Mouse (Mus musculus): ENCODE measurements around the gene Acta2.

The Acta2 gene

DNA sequence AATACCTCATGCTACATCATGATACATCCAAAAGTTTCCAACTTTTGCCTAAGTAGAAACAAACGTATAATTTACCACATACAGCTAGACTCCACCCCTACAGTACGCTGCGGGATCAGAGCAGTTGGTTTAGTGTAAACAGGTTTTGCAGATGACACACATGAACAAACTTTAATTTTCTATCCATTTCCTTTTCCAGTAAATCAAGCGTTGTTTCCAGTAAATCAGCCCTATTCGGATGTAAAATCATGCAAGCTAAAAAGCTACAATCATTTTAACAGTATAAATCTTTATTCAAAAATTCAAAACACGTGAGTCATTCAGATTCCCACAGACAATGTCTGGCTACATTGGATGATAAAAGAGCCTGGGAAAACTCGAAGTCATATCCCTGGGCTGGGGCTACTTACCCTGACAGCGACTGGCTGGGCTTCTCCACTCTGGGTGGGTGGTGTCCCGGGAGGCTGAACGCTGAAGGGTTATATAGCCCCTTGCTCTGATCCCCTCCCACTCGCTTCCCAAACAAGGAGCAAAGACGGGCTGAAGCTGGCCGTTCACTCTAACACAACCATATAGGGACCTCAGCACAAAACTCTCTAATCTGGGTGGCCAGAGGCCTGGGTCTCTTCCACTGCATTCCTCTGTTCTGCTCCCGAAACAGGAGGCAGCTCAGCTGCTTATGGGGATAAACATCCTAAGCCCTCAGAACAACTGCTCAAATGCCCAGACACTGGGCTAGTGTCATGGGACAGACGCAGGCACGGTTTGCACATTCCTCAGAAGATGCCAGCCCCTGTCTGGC lies at the start of gene Acta2:
TSS of gene Acta2 (minus strand) at position 711 of the 802 bp plus-strand sequence.
- DNase-seq, result no peak

GRCm38 (mm10) chr19:34304917-34305316 lies 49.5 kb upstream of the Acta2 start:
- no peak for DNase-seq

DNA sequence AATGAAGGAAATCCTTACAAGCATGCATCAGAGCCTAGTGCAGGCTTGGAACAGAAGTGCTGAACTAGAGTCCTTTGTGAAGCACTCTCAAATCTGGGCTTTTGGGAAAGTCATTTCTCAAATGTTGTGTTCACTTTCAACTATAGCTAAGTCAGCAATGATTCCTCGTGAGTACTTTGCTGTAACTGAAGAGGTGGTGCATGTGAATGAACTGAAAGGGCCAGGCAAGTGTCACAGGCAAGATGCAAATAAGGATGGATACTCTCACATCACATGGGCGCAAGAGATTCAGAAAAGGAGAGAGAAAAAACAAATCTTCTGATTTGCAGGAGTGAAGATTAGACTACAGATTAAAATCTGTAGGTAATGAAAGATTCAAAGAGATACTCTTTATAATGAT lies 45.0 kb upstream of the Acta2 start:
- no peak for DNase-seq

GRCm38 (mm10) chr19:34299229-34299628 lies 43.8 kb upstream of the Acta2 start:
- DNase-seq, result no peak

- no peak for DNase-seq
These were observed 43.1 kb upstream of the Acta2 start for GRCm38 (mm10) chr19:34298531-34298930.

DNA sequence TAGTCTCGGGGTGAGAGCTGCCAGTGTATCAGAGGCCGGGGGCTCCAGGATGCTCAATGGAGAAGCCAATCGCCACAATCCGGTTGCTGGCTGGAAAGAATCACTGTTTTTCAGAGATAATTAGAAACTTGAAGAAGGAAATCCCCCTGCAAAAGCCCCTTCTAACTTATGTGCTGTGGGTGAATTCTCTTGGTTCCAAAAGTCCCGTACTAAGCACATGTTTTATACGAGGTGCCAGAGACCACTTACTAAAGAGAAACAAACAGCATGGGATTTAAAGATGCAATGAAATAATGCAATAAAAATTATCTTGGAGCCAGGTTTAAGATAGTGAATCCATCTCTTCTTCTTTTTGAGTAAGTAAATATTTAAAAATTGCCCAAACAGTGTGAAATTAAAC lies 40.1 kb upstream of the Acta2 start:
- no peak for DNase-seq

DNA sequence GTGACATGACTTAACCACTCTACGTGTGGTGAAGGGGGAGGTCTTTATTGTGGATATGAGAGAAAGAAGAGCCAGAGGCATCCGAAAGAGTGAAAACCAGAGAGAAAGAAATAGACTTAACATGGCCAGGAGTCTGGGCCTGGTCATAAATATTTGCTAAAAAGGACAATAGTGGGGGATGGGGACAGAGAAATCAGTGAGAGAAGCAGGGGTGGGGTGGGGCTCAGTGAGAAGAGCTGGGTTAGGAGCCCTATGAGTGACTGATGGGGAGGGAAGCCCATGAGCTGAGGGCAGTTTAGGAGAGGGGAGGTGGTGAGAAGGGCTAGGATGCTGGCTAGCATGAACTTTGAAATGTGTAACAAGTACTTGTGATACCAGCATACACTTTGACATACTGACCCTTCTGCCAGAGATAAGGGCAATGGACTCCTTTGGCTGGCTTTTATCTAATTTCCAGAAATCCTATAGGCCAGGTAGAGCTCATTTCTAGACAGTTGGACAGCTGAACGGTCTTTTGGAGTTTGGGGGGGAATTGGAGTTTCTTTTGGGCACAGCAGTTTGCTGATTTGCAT lies 38.1 kb upstream of the Acta2 start:
- no peak for DNase-seq

DNA sequence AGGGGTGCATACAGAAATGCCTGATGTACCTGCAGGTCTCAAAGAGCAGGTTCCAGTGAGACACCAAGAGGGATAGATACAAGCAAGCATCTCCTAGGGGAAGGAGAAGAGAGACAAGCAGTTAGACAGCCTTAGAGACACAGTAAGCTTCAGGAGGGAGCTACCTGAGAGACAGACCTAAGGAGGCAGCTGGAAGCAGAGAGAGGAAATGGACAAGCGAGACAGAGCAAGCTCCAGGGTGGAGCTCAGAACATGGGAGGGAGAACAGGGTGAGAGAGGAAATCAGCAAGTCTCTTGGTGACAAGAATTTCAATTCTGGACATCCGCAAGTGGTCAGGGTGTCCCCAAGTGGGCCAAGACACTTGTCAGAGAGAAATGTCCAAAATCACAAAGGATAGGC lies 37.3 kb upstream of the Acta2 start:
- DNase-seq, result no peak

- DNase-seq, result no peak
These were observed 36.6 kb upstream of the Acta2 start for GRCm38 (mm10) chr19:34291956-34292355.

- no peak for DNase-seq
These were observed 36.0 kb upstream of the Acta2 start for GRCm38 (mm10) chr19:34291379-34291778.

DNA sequence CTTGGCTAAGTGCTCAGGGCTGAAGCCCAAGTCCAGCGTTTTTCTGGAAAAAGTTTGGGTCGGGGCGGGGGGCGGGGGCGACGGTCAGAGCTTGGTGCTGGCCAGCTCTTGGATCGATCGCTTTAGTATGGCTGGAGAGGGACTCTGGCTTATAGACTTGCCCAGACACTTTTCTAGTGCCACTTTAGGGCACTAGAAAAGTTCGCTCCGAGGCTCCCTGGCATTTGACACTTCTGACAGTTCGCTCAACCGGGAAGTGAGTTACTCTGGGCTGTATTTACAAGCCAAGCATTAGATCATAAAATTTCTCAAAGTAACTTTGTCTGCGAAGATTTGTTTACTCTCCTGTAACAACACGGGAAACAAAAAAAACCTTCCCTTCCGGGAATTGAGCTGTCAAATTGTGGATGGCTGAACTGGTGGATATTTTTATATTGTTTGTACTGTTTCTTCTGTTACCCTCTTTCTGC lies 35.5 kb upstream of the Acta2 start:
- peak; percentile 48 for DNase-seq

DNA sequence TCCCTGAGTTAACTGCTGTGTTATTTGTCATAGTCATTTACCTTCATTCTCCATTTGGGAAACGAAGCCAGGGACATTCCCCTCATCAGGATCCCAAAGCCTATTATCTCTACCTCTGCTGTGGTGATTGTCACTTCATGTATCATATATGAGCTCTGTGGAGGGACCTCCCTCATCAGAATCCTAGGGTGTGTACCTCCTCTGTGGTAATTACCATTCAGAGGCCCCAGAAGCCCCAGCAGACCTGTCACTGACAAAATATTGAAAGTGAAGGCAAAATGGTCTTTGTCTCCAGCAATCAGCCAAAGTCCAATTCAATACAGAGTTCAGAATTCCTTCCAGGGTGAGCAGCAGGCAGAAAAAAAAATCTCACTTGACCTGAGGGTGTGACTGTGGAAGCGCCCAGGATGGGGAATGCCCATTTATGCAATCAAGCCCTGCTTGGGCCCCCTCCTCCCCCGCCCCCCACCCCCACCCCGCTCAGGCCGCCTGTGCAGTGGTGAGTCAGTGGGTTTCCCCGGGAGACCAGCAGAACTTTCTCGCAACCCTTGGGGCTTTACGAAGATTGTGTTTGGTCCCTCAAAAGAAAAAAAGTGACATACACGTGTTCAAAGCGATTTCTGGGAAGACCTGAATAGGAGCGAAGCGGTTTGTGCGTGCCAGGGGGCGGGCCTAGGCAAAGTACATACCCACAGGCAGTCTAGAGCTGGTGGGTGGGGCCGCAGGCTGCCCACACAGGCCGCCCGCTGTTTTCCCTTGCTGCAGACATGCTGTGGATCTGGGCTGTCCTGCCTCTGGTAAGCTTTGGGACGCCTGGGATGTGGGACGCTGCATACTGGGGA lies 34.8 kb upstream of the Acta2 start, which contains the start of gene Fas:
TSS of gene Fas (plus strand) at position 719 of the 842 bp plus-strand sequence.
- peak; percentile 91 for DNase-seq

GRCm38 (mm10) chr19:34288696-34289095 lies 33.3 kb upstream of the Acta2 start:
- no peak for DNase-seq

DNA sequence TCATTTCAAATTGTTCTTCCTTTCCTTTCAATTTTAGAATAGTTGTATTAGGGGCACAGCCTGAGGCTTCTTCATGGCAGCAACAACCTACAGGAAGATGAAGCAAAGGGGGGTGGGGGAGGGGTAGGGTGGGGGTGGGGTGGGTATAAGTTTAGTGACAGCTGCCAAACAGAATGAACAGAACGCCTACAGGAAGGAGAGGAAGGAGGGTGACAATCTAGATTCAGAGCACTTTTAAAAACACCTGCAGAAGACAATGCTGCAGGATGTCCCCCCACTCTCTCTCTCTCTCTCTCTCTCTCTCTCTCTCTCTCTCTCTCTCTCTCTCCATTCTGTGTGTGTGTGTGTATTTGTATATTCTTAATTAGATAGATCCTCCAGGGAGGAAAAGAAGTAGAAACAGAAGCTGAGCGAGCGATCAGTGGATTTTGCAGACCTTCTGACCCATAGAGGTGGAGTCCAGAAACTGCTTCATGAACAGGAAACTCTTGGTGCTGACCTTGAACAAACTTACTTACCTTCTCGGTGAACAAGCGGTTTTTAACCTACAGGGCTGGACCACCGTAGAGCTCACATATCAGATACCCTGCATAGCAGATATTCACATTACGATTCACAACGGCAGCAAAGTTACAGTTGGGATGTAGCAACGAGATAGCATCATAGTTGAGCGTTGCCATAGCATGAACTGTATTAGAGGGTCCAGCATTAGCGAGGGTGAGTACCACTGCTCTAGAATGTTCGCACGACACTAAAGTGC lies 32.4 kb upstream of the Acta2 start:
- DNase-seq, result peak; percentile 49

DNA sequence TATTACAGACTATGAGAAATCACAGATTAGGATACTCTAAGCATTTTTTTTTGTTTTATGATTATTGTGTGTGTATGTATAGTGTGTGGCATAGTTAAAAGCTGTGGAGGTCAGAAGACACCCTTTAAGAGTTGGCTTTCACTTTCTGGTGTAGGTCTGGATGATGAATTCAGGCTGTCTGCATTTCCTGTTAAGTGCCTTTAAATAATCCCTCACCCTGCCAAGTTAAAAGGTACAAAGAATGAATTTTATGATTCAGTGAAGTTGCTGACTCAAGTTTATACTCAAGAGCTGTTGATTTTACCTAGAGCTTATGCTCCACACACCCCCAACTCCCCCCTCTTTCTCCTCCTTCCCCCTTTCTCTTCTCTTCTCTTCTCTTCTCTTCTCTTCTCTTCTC lies 31.8 kb upstream of the Acta2 start:
- DNase-seq, result no peak

DNA sequence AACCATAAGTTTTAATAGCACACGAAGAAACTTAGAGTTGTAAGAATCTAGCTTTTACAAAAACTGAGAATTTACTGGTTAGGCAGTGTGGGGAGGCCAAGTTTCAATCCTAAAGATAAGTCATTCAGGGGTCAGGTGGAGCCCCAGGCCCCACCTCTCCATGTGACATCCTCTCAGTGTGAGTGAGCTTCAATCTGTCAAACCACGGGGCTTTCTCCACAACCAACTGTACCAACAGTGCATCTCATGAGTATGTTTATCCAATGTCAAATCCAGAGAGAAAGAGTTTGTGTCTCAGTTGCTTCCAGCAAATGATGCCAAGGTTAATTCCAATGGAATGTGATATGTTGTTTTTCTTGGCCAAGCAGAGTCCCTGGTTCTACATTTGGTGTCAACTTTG lies 29.4 kb upstream of the Acta2 start:
- no peak for DNase-seq

DNA sequence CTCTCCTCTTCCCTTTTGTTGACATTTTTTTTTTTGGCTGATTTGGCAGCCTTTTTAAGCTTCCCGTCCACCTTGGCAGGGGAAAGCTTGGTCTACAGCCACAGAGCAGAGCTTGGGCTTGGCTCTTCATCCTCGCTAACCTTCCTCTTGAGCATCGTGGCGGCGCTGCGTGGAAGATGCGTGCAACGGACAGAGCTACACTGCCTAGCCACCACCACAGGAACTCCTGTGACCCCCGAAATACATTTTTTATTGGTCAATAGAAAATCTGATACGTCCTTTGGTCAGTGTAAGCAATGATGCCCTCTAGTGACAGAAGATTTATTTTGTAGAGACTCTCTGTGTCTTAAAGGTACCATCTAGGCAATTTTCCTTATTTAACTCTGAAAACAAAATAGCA lies 29.0 kb upstream of the Acta2 start:
- no peak for DNase-seq

DNA sequence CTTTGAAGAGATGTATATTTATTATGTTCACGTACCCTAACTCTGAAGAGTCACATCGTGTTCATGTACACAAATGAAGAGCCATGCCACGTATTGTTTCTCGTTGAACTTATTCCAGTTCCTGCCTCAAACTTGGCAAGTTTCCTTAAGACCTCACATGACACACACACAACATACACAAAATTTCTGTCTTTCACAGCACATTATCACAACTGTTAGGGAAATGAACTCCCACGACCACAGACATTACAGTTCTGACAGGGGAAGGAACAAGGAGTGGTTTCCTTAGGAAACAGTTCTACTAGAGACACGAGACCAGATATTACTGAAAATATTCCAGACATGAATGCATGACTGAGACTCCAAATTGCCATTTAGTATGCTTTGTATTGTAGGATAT lies 28.2 kb upstream of the Acta2 start:
- DNase-seq, result no peak

DNA sequence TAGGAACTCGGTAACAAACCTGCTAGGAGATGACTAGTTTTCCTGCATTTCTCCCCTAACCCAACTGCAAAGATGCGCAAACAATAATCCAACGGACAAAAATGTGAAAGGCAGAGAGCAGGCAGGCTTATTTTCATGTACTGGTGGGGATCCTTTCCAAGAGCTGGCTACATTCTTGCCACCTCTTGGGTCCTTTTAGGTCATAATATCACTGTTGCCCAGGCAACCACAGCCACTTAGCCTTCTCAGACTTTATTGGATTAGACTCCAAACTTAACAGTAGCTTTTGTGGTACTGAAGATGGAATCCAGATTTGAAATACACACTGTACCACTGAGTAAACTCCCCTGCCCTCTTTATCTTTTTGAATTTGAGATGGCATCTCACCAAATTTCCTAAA lies 22.7 kb upstream of the Acta2 start:
- no peak for DNase-seq

DNA sequence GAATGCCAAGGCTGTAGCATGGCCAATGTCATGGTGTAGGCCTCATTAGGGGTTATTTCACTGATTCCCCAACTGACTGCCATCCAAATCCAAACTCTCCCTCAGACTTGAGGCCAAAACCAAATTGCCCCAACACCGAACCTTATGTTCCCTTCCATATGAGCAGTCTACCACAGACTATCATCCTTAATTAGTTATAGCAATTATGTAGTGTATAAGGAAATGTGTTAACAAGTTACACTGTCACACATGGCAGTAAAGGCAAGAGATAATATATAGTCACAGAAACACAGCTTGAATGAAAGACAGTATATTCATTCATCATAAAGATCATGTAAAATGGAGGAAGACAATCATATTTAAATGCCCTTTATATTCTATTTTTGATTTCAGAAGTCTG lies 17.7 kb upstream of the Acta2 start:
- DNase-seq, result no peak

DNA sequence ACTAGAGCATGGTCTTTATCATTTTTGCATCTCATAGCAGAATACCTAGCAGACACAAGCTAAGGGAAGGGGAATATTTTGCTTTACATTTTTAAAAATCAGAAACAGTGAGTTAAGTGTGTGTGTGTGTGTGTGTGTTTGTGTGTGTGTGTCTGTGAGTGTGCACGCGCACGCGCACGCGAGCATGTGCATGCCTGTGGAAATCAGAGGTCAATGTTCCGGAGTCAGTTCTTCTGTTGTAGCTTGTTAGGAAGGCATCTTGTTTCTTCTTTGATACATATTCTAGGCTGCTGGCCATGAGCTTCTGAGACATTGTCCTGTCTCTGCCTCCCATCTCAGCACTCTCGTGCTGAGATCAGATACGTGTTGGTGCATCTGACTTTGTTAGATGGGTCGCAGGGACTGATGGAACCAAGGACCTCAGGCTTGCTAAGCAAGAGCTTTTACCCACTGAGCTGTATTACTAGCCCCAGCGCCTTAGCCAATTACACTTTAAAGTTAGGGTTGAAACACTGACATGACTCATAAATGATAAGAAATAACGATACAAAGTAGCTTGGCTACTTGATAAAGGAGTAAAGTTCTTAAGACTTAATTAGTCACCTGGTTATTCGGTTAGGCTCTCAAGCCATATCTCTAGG lies 15.6 kb upstream of the Acta2 start:
- no peak for DNase-seq

DNA sequence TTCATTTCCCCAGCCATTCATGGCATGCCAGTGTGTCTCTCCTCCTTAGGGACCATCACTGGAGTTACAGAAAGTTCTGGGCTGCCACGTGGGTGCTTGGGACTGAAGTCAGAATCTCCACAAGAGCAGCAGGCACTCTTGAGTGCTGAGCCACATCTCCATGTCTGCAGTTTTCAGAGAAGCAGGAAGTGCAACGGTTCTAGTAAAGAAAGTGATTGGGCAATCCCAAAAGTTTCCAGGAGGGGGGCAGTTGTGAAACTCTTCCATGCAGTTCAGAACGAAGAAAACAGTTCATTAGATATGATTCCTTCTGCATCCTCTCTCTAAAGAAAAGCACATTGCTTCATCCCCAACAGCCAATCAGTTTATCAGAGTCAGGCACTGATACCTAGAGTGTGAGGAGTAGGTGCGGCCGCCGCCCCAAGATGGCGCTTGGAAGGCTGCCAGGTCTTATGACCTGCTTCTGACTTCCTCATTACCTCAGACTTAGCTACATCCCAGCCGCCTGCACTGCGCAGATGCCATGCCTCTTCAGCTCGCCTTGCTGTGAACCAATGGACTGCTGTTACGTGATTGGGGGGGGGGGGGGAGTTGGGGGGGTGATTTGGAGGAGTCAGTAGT lies 14.8 kb upstream of the Acta2 start:
- DNase-seq, result no peak

All from thymus, postnatal 14 days (tissue).